Mouse (Mus musculus) left cerebral cortex, postnatal 10 days (tissue): ENCODE results near the gene Gm16181. TPM values are rescaled to one million over a fixed set of nuclear protein-coding genes. Genes with fewer than 3 reads are reported as not detected.

Source experiments
- DNase-seq, 2 experiments: peaks; one replicate each; pipeline ENCODE4 v3.0.0; 2021 to 2022; ENCODE audit warnings: low spot score in 2 of 2, mixed read lengths in 1 of 2; ENCODE audit errors: extremely low spot score in 1 of 2
- intact Hi-C: fragments of 180-260 bp; cut with DNase I; formaldehyde crosslinking; loops from one replicate; pipeline ENCODE4 v1.15.1; 2025
- total RNA-seq, 2 experiments: library from RNA; stranded (reverse); gene quantifications; 2 replicates each; pipeline ENCODE4 v1.2.3; 2021

Gene Gm16181
- total RNA-seq, 2 experiments from 2014 or later, result not detected

DNA sequence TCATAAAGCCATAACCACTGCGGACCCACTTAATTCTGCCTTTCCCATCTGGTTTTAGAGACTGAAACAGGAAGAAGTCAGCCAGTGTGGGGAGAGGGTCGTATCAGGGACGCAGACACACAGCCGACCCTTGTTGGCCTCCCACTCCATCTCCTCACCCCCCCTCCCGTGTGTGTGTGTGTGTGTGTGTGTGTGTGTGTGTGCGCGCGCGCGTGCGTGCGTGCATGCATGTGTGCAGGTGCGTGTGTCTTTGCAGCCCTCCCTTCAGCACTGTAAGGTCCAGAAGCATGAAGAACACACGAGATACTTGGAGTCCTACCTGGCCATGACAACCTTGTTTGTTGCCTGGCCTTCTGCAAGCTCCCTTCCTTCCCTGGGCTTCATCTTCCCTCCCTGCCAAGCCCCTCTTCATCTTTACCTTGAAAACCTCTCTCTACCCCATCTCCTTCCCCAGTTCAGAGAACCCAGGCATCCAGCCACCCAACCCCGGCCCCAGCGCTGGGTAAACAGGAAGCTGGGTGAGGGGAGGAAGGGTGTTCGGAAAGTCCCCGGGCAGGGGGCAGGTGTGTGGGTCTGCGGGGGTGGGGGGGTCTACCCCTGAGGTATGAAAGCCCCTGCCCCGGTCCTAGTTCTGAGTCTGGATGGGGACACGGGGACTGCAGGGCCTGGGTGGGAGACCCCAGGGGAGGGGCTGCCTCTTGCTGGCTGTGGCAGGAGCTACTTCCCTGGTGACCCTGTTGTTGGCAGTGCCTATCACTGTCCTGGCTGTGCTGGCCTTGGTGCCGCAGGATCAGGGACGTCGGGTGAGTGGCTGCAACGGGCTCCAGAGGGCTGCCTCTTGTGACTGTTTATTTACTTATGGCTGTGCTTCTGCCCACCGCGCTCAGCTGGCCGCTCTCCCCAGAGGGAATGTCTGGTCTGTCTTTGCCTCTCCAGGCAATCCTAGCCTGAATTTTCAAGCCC, 26.5 kb upstream of the Gm16181 start, which contains the start of gene Ltb:
Gene Ltb (plus strand): TSS at position 559 of the 963 bp plus-strand sequence.
- DNase-seq, result no peak
- intact Hi-C loops, result no loop called here

DNA sequence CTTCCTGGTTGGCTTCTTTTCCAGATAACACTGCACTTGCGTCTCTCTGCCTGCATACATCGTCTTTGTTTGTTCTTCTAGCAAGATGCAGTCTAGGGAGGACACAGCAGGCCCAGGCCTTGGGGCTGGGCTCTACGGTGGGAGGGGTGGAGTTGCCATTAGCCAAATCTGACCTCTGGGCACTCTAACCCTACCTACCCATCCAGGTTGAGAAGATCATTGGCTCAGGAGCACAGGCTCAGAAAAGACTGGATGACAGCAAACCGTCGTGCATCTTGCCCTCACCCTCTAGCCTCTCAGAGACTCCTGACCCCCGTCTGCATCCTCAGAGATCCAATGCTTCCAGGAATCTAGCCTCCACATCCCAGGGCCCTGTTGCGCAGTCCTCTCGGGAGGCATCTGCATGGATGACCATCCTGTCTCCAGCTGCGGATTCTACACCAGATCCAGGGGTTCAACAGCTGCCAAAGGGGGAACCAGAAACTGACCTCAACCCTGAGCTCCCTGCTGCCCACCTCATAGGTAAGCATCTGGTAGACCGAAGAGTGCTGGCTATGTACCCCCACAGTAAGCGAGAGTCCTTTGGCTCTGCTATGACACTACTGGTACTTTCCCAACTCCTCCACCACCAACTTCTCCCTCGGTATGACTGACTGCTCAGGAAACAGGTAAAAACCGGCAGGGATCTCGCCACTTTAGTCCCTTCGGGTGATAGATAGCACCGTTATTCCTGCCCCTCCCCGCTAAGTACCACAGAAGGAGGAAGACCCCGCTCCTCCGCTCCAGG, 25.6 kb upstream of the Gm16181 start:
- DNase-seq, result no peak
- intact Hi-C loops, result no loop called here

DNA sequence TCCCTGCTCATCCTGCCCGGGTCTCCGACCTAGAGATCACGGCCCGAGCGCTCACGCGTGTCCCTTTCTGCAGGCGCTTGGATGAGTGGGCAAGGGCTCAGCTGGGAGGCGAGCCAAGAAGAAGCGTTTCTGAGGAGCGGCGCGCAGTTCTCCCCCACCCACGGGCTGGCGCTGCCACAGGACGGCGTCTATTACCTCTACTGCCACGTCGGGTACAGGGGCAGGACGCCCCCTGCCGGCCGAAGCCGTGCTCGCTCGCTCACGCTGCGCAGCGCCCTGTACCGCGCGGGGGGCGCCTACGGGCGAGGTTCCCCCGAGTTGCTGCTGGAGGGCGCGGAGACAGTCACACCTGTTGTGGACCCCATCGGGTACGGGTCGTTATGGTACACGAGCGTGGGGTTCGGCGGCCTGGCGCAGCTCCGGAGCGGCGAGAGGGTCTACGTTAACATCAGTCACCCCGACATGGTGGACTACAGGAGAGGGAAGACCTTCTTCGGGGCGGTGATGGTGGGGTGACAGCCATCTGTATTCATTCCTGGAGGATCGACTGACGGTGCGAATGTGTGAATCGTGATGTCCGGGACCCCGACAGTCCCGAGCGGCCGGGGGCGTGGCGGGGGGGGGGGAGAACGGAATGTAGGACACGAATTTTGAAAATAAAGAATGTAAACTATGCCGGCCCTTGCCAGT, 24.9 kb upstream of the Gm16181 start:
- peak; percentile 70 to 90 for DNase-seq
- intact Hi-C loops, result no loop called here

DNA sequence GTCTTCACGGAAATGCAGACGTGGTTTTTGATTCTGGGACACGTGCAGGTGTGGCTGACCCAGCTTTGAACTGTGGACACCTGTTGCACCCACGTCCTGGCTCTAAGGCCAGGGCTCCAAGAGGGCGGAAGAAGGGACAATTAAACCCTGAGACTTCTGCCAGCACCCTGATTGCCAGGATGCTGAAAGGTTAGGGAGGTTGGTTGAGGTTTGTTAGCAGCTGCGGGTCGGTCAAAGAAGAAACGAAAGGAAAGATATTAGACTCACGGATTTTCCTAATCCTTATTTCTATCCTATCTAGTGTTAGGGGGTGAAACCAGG, 24.4 kb upstream of the Gm16181 start:
- DNase-seq, result no peak
- intact Hi-C loops, result no loop called here

DNA sequence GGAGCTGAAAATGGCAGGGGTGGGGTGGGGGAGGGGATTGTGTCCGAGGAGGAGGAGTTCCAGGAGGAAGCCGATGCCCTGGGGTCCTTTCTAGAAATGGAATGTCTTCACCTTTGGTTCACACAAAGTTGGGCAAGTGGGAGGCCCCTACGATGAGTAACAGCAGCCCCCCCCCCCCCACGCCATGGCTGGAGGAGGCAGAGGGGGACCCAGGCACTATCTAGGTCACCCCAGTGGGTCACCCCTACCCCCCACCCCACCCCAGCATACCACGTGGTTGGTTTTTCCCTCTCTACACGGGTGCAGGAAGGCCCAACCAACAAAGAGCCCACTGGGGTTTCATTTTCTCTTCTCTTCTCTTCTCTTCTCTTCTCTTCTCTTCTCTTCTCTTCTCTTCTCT, 23.5 kb upstream of the Gm16181 start:
- DNase-seq, result no peak
- intact Hi-C loops, result no loop called here

DNA sequence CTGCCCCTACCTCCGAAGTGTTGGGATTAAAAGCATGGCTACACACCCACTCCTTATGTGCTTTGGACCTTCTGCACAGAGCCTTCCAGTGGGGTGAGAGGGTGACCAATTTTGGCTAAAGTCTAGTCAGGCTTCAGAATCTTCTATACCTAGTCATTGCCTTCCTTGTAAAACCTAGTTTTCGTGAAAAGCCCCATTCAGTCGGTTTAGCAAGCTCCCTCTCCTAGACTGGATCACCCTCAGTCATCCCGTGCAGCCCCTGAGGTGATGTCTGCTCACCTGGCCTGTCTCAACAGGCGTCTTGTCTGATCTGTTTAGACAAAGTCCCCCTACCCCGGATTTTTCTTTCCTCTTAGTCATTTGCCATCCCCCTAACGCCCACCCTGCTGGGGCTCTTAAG, 22.6 kb upstream of the Gm16181 start:
- intact Hi-C loops, result no loop called here
- no peak for DNase-seq

DNA sequence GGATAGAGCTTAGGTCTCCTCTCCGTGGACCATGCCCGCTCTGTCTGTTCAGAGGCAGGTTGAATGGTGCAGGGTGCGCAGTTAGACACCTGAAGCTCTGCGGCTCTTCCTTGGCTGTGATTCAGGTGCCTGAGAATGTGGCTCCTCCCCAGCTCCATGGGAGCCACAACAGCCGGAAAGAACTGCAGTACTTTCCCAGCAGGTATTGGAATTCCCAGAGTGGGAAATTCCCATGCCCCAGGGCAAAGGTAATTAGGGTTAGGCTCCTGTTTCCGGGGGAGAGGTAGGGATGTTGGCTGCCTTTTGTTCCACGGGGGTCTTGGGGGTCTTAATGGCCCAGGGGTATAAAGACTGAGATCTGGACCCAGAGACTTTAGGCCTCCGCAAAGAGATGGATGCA, 21.7 kb upstream of the Gm16181 start:
- no peak for DNase-seq
- intact Hi-C loops, result no loop called here

DNA sequence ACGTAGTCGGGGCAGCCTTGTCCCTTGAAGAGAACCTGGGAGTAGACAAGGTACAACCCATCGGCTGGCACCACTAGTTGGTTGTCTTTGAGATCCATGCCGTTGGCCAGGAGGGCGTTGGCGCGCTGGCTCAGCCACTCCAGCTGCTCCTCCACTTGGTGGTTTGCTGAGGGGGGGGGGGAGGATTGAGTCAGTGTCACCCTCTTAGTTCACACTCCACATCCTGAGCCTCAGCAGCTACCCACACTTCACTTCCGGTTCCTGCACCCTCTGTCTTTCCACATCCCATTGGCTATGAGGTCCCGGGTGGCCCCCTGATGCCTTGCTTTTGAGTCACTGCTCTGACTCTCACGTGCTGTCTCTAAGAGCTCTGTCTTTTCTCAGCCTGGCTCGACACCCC, 20.2 kb upstream of the Gm16181 start:
- no peak for DNase-seq
- intact Hi-C loops, result no loop called here

DNA sequence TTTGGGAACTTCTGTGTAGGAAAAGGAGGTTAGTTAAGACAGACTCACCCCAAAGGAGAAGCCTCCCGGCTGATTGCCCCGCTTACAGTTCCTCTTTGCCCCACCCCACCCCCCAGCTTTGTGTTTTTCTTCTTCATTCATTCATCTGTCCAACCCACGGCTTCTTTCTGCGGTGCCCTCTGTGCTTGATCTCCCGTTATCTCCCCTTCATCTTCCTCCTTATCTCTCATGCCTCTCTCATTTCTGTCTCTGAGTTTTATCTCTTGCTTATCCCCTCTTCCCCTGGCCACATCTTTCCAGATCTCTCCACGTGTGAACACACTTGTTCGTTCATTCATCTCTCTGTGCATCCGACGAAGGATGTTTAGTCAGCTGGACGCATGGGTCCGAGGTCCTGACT, 19.5 kb upstream of the Gm16181 start:
- intact Hi-C loops, result no loop called here
- no peak for DNase-seq

DNA sequence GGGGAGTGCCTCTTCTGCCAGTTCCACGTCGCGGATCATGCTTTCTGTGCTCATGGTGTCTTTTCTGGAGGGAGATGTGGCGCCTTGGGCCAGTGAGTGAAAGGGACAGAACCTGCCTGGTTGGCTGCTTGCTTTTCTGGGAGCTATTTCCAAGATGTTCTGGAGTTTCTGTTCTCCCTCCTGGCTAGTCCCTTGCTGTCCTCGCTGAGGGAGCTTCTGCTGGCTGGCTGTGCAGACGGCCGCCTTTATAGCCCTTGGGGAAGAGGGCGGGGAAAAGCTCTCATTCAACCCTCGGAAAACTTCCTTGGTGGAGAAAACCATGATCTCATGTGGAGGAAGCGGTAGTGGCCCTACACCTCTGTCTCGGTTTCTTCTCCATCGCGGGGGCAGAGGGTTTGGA, 18.8 kb upstream of the Gm16181 start, which contains the start of gene Tnf:
Gene Tnf (minus strand): TSS at position 221 of the 400 bp plus-strand sequence.
- DNase-seq, result peak in 1 of 2 experiments; percentile 58
- intact Hi-C loops, result no loop called here

DNA sequence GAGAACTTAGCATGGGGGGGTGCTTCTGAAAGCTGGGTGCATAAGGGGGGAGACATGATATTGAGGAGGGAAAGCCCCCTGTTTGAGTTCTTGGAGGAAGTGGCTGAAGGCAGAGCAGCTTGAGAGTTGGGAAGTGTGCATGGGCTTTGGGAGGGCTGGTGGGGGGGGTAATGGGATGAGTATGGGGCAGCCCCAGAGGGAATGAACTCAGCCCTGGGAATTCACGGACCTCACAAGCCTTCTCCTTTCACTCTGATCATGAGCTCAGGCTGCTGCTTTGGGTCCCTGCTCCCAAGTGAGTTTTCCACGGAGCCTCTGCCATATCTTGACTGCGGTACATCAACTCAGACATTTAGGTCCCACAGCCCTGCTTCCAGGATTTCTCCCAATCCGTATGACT, 18.2 kb upstream of the Gm16181 start:
- intact Hi-C loops, result no loop called here
- no peak for DNase-seq

DNA sequence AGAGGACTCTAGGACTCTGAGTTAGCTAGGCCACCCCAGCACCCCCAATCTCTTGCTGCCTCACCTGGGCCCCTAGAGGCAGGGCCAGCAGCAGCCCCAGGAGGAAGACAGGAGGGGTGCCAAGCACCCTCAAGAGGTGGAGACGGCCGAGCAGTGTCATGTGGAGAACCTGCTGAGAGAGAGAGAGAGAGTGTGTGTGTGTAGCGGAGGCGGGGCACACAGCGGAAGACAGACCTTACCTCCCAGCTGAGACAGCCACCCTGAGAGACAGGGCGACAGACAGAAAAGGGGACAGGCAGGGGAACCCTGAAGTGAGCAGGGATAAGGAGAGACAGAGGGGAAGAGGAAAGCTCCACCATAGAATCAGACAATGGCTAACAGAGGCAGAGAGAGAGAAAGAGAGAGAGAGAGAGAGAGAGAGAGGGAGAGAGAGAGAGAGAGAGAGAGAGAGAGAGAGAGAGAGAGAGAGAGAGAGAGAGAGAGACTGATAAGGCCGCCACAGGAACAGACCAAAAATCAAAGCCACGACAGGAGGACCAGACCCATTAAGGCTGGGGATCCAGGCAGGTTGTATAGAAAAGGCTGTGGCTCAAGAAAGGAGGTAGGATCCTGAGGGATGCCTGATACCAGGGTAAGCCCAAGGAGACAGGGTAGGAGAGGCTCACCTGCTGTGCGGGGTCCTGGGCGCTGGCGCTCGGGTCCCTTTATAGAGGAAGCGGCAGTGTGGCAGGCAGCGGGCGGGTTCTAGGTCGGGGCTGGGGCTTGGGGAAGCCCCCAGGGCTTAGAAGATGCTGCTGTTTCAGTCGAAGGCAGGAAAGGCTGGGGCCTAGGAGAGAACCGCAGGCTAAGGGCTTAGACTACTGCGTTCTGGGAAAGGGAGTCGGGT, 15.9 kb upstream of the Gm16181 start, which contains the start of gene Lta:
Gene Lta (minus strand): TSS at position 858 of the 886 bp plus-strand sequence.
- intact Hi-C loops, result no loop called here

DNA sequence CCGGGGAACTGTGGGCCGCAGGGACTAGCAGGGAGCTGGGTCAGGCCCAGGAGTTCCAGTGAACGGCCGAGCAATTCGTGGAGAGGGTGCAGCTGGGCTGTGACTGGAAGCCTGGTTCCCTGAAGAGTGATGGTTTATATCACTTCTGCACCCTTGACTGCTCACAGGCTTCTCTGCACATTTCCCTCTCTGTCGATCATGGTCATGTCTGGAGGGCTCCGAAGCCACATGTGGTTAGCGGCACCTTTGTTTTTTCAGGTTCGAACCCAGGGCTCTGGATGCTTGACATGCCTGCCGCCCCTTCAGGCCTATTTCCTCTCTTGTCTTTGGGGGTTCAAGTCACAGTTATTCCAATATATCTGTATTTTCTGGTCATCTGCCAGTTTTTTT, 15.3 kb upstream of the Gm16181 start:
- intact Hi-C loops, result no loop called here
- no peak for DNase-seq

More for the DNA sequence above, 15.9 kb upstream of the Gm16181 start, which contains the start of gene Lta:
- DNase-seq, result no peak

DNA sequence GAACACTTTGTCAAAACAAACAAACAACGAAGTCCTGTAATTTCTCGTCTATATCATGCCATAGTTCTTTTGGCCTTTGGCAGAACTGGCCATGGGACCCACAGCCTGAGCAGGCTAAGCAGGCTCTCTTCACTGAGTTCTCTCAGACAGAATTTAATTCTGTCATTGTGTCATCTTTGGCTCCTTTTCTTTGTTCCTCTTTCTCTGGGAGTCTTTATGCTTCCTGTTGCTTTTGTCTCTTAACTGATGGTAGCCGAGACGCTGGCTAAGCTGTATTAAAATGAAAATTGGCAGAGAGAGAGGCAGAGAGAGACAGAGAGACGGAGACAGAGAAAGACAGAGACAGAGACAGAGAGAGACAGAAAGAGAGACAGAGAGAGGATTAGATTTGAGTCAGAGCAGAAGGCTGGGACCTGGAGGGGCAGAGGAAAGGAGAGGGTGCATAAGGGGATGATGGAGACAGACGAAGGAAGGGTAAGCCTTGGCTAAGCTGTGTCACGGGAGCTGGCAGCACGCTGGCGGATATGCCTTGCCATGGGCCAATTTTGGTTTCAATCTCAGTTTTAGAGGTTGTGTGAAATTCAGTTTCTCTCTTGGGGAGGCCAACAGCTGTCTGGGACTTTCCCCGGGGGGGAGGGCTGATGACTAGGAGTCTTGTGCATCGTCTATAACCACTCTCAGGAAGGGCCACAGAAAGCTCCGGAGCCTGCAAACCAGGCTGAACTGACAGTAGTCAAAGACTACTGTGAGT, 10.7 kb upstream of the Gm16181 start:
- intact Hi-C loops, result no loop called here

DNA sequence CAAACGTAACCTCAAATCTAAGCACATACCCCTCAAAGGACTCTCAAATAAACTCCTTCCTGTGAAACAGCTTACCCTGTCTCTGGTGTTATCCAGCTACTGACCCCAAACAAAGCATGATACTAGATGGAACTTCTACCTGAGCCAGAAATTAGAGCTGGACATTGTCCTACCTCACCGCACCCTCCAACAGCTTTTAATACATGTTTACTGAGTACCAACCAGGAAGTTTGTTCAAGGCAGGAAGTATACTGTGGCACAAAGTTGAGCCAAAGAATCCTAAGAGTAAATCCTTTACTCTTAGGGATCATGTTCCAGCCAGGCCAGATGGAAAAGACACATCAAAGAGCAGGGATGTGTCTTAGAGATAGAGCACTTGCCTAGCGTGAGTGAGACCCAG, 10.0 kb upstream of the Gm16181 start:
- DNase-seq, result no peak
- intact Hi-C loops, result no loop called here

More for the DNA sequence above, 10.7 kb upstream of the Gm16181 start:
- DNase-seq, result no peak

DNA sequence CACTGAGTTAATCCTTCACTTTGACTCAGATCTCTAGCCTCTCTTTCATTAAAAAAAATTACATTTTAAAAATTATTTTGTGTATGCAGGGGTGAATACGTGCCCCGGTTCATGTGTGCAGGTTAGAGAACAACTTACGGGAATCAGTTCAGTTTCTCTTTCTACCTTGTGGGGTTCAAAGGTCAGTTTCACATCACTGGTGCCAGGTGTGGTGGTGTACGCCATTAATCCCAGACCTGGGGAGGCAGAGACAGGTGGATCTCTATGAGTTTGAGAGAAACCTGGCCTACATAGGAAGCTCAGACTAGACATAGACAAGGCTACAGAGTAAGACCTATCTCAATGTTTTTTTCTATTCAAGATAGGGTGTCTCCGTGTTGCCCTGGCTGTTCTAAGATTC, 7.6 kb upstream of the Gm16181 start:
- no peak for DNase-seq
- intact Hi-C loops, result no loop called here

DNA sequence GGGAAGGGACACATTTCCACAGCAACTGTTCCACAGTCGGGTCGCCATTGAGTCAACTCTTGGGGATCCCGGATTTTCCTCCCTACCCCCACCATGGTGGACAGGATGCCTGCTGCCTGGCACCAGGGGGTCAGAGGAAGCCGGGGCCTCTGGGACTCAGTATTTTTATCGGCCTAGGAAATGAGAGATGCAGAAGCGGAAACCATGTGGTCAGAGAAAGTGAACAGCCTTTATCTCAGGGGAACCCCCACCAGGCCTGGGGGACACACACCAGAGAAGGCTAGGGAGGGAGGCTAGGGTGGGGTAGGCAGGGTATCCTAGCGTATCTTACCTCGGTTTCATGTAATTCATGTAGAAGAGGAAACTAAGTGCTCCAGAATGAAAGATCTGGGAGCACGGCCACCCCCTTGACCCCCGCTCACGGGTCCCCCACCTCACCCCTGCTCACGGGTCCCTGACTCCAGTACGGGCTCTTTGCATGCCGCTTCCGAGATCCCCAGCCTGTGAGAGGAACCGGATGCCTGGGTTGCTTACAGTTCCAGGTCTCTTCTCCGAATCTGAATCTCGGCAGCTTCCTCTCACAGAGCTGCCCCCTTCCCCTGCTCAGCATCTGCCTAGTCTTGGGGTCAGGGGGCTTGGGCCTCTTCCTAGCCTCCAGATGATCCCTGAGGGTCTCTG, 2.0 kb upstream of the Gm16181 start:
- intact Hi-C loops, result no loop called here
- peak in 1 of 2 experiments; percentile 57 for DNase-seq
